Mouse (Mus musculus) liver, adult 2 months (tissue): Measurements from ENCODE around the gene Sufu.

Experiments
- CTCF ChIP-seq: fragments of 200-500 bp; IDR thresholded peaks from 2 replicates; pipeline ENCODE4 v1.5.1; 2011; ENCODE audit warnings: low read depth, low read length, control low read depth
- POLR2A ChIP-seq: fragments of 200-500 bp; IDR thresholded peaks from 2 replicates; pipeline ENCODE4 v1.6.1; 2011; ENCODE audit warnings: low read length, control low read depth; ENCODE audit not compliant: insufficient read depth; ENCODE audit errors: extremely low read depth

DNA sequence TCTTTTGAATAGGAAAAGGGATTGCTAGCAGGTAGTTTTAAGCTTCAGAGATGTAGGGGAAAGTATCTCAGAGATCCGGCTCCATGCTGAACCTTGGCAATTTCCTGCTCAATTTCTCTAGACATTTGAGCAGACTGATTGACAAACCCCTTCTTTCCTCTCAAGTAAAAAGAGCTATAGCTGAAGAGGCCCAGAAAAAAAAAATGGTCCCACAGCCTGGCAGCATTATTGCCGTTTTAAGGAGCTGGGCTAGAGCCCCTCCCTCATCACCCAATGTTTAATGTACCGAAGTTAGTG, 102.8 kb downstream of the Sufu start:
- TF ChIP-seq CTCF (no peak), POLR2A (no peak)
